Mouse (Mus musculus) ovary, adult 2 months (tissue): ENCODE results near the gene Slc5a10. TPM values are rescaled to one million over a fixed set of nuclear protein-coding genes. Genes with fewer than 3 reads are reported as not detected.

Experiments used
- polyA plus RNA-seq: library from polyadenylated mRNA; depleted of rRNA; stranded (reverse); fragments of >200 nt; gene quantifications from 2 replicates; pipeline ENCODE4 v1.2.3, GENCODE M21; 2012; rRNA removed

Slc5a10 gene
- 0.14 and 0.17 TPM in 2 replicates for polyA plus RNA-seq

GRCm38 (mm10) chr11:61720636-61721035 lies at the start of gene Slc5a10:
Slc5a10 (minus strand) TSS chr11:61720826.

GRCm38 (mm10) chr11:61761584-61762407 lies 41.2 kb upstream of the Slc5a10 start, which contains the start of gene Prpsap2:
Prpsap2 (minus strand) TSS chr11:61762088.

GRCm38 (mm10) chr11:61683907-61684731 lies 36.5 kb downstream of the Slc5a10 start, which contains the start of gene Fam83g:
Fam83g (plus strand) TSS chr11:61684091.

GRCm38 (mm10) chr11:61652686-61653447 lies 67.8 kb downstream of the Slc5a10 start, which contains the start of gene Grap:
Grap (plus strand) TSS chr11:61653265.

Other genes starting within 250 kb of the Slc5a10 start
- 342 and 441 TPM in 2 replicates for gene Mfap4, start 235.4 kb downstream of the Slc5a10 start, polyA plus RNA-seq
- gene Mapk7, start 226.4 kb downstream of the Slc5a10 start, polyA plus RNA-seq = 62.2 and 65.3 TPM in 2 replicates
- 72.8 and 88.2 TPM in 2 replicates for gene B9d1, start 215.7 kb downstream of the Slc5a10 start, polyA plus RNA-seq
- gene Epn2, start 141.1 kb downstream of the Slc5a10 start, polyA plus RNA-seq = 60.3 and 68.0 TPM in 2 replicates
- 8.3 and 10.0 TPM in 2 replicates for gene Grap, start 67.6 kb downstream of the Slc5a10 start, polyA plus RNA-seq
- 14.1 and 14.7 TPM in 2 replicates for gene Fam83g, start 36.7 kb downstream of the Slc5a10 start, polyA plus RNA-seq
- 12.8 and 18.0 TPM in 2 replicates for gene Prpsap2, start 41.3 kb upstream of the Slc5a10 start, polyA plus RNA-seq
- 59.7 and 81.4 TPM in 2 replicates for gene Ulk2, start 134.2 kb upstream of the Slc5a10 start, polyA plus RNA-seq
- gene Akap10, start 209.4 kb upstream of the Slc5a10 start, polyA plus RNA-seq = 7.7 and 7.8 TPM in 2 replicates
- 4.3 and 4.4 TPM in 2 replicates for gene Specc1, start 235.9 kb upstream of the Slc5a10 start, polyA plus RNA-seq